Mouse (Mus musculus): ENCODE data around the gene Dyrk3. TPM values are rescaled to one million over a fixed set of nuclear protein-coding genes. Genes with fewer than 3 reads are reported as not detected.

Dyrk3 gene
- polyA plus RNA-seq, 1 experiment, result 0.78 TPM

DNA sequence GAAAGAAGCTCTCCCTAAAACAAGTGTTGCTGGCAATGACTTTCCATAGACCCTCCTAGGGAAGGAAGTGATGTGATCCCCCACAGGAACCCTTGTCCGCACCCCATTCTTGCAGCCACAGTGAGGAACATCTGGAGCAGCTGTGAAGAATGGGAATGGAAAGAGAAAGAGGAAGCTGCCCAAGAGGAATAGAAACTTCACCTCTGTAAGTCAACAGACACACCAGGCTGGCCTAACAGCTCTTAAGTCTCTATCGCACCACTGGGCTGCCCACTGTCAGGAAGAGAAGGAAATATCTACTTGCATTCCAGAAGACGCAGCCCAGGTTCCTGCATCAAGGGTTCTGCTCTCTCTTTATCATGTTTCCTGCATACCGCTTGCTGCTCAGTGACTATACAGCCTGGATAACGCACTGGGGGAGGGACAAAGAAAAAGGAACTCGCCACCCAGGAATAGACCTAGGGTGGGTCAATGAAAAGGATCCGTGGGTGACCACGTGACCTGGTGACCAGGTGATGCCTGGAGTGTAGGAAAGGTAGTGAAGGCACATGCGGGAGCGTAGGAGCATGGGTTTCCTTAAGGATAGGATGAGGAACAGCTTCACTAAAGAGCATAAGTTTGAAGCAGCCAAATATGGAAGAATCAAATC lies 34.2 kb downstream of the Dyrk3 start:
- Histone ChIP-seq H3K4me1 (replicated peaks; ENCODE audit: control insufficient read depth, insufficient read depth, low read length) (peaks cover 6% of the 10 kb centered on the region; the same call in 1 of the 2 replicates), H3K4me3 (ENCODE audit: control insufficient read depth, insufficient read depth, low read length) (no peak overlapping the region), H3K27me3 (ENCODE audit: control insufficient read depth, insufficient read depth, low read length) (no peaks in the 10 kb centered on the region), H3K36me3 (ENCODE audit: control insufficient read depth, insufficient read depth, low read length) (no peaks in the 10 kb centered on the region), H3K27ac (ENCODE audit: control insufficient read depth, insufficient read depth, low read length) (no peak overlapping the region)
- WGBS, result 43% methylated on average over 10 of the region's 10 CpGs
- no peak for DNase-seq
- no peak for TF ChIP-seq POLR2A (IDR thresholded peaks at IDR 0.05; ENCODE audit: control insufficient read depth, extremely low read depth, insufficient read depth, low read length, poor library complexity)
- TF ChIP-seq CTCF (IDR thresholded peaks at IDR 0.05; ENCODE audit: borderline replicate concordance, control insufficient read depth, extremely low read depth, insufficient read depth, low read length, poor library complexity), result no peak

DNA sequence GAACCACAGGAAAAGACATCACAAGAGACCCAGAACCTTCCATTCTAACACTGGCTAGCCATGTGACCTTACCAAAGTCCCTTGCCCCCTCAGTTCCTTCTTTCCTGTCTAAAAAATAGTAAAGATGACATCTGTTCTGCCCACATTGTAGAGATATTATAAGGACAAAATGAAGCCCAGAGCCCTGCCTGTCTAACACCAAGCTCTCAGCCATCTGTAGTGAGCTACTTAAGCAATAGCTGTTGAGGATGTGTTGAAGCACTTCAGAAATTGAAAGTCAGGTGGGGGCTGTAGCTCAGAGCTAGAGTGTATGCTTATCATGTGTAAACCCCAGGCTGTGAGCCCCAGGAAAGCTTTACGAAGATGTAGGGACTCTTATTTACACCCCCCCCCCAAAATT lies 37.3 kb downstream of the Dyrk3 start:
- DNase-seq, result no peak
- H3K36me3 ChIP-seq (ENCODE audit: control insufficient read depth, insufficient read depth, low read length), result no peaks in the 10 kb centered on the region
- 97% methylated on average over 1 of the region's 1 CpGs for WGBS
- no peaks in the 10 kb centered on the region for H3K27me3 ChIP-seq (ENCODE audit: control insufficient read depth, insufficient read depth, low read length)
- peaks cover 12% of the 10 kb centered on the region for H3K4me1 ChIP-seq (replicated peaks; ENCODE audit: control insufficient read depth, insufficient read depth, low read length)
- H3K27ac ChIP-seq (ENCODE audit: control insufficient read depth, insufficient read depth, low read length), result no peak overlapping the region
- TF ChIP-seq POLR2A (IDR thresholded peaks at IDR 0.05; ENCODE audit: control insufficient read depth, extremely low read depth, insufficient read depth, low read length, poor library complexity) (no peak), CTCF (IDR thresholded peaks at IDR 0.05; ENCODE audit: borderline replicate concordance, control insufficient read depth, extremely low read depth, insufficient read depth, low read length, poor library complexity) (no peak)
- H3K4me3 ChIP-seq (ENCODE audit: control insufficient read depth, insufficient read depth, low read length), result no peak overlapping the region

DNA sequence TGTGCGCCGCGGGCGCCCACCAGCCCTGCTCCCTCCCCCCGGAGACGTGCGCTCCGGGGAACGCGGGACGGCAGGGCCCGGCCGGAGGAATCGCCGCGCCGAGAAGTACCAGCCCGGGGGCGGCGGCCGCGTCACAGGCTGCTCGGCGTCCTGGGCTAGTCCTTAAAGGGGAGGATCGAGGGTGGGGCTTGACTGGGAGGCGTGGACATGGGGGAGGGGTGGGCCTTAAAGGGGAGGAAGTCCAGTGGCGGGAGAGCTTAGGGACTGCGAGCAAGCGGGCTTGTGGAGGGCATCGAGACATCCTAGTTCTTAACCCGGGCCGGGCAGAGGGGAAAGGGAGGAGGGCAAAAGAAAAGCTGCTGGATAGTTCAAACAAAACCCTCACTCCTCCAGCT lies 40.4 kb downstream of the Dyrk3 start, which contains the start of gene Mapkapk2:
Mapkapk2 (minus strand) TSS at position 127 of the 395 bp plus-strand sequence.
- DNase-seq, result peak; percentile 84
- no peak within 1 kb of the TSS for H3K27ac ChIP-seq (ENCODE audit: control insufficient read depth, insufficient read depth, low read length)
- TF ChIP-seq CTCF (IDR thresholded peaks at IDR 0.05; ENCODE audit: borderline replicate concordance, control insufficient read depth, extremely low read depth, insufficient read depth, low read length, poor library complexity) (no peak), POLR2A (IDR thresholded peaks at IDR 0.05; ENCODE audit: control insufficient read depth, extremely low read depth, insufficient read depth, low read length, poor library complexity) (peak; percentile 72)
- H3K4me3 ChIP-seq (ENCODE audit: control insufficient read depth, insufficient read depth, low read length), result peak within 1 kb of the TSS; percentile 84
- peaks cover 9% of the 10 kb centered on the region for H3K4me1 ChIP-seq (replicated peaks; ENCODE audit: control insufficient read depth, insufficient read depth, low read length)
- WGBS, result under 1% methylated on average over 31 of the region's 32 CpGs
- H3K27me3 ChIP-seq (ENCODE audit: control insufficient read depth, insufficient read depth, low read length), result no peaks in the 10 kb centered on the region
- no peaks in the 10 kb centered on the region for H3K36me3 ChIP-seq (ENCODE audit: control insufficient read depth, insufficient read depth, low read length)

DNA sequence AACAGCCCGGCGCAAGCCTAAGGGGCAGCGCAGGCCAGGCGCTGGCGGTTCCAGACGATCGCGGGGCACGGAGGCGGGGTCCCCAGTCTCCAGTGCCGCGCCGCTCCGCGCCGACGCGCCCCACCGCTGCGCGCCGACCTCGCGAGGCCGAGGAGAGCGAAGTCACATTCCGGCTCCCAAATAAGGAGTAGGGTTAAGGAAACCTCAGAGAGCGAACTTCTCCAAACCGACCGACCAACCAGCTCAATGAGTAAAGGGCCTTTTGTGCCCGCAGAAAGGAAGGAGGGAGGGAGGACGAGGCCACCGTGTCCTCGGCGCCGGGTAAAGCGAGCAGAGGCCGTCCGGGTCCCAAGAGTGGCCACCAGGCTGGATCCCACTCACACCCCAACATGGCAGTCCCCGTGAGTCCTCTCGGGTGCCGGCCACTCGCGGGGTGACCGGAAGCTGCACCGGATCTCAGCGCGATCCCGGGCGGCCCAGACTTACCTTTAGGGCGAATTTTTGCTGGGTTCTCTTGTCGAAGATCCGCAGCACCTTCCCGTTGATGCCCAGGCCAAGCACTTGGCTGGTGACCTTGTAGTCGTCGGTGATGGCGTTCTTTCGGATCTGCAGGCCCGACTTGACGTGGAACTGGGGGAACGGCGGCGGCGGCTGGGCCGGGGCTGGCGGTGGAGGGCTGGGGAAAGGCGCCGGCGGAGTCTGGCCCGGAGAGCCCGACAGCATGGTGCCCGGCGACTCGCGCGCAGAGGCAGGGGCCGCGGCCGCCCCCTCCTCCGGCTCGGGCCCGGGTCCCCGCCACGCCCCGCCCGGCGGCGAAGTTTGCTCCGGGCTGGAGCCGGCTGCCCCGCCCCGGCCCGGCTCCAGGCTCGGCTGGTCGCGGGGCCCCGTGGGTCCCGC lies 41.1 kb downstream of the Dyrk3 start:
- H3K4me1 ChIP-seq (replicated peaks; ENCODE audit: control insufficient read depth, insufficient read depth, low read length), result peaks cover 16% of the 10 kb centered on the region
- WGBS, result 1% methylated on average over 95 of the region's 98 CpGs
- H3K4me3 ChIP-seq (ENCODE audit: control insufficient read depth, insufficient read depth, low read length), result peak overlapping the region; percentile 84
- no peaks in the 10 kb centered on the region for H3K27me3 ChIP-seq (ENCODE audit: control insufficient read depth, insufficient read depth, low read length)
- no peaks in the 10 kb centered on the region for H3K36me3 ChIP-seq (ENCODE audit: control insufficient read depth, insufficient read depth, low read length)
- no peak for TF ChIP-seq POLR2A (IDR thresholded peaks at IDR 0.05; ENCODE audit: control insufficient read depth, extremely low read depth, insufficient read depth, low read length, poor library complexity)
- no peak for TF ChIP-seq CTCF (IDR thresholded peaks at IDR 0.05; ENCODE audit: borderline replicate concordance, control insufficient read depth, extremely low read depth, insufficient read depth, low read length, poor library complexity)
- peak; percentile 53 for DNase-seq
- H3K27ac ChIP-seq (ENCODE audit: control insufficient read depth, insufficient read depth, low read length), result no peak overlapping the region

DNA sequence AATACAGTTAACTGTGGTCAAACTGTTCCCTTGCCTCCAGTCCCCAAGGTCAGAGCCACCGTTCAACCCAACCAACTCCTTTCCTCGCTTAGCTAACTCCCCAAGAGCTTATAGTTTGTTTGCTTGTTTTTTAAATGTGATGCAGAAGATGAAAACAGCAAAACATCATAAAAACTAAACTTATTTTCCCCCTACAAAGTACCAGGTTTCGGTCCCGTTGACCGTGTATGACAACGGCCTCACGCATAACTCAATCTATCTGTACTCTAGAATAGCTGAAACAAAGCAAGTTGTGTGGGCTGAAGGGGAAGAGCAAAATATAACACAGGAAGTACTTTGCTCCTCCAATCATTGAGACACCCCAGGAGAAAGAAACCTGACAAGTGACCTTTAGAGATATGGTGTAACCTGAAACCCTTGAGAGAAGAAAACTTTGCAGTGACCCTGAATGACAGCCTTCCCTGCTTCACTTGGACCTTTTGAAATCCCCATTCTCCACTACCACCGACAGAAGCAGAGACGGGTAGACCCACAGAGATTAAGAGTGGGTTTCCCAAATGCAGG lies 41.9 kb downstream of the Dyrk3 start:
- no peak for DNase-seq
- 7% methylated on average over 9 of the region's 9 CpGs for WGBS
- Histone ChIP-seq H3K4me1 (replicated peaks; ENCODE audit: control insufficient read depth, insufficient read depth, low read length) (peaks cover 17% of the 10 kb centered on the region), H3K27me3 (ENCODE audit: control insufficient read depth, insufficient read depth, low read length) (no peaks in the 10 kb centered on the region), H3K4me3 (ENCODE audit: control insufficient read depth, insufficient read depth, low read length) (peak overlapping the region; percentile 84), H3K36me3 (ENCODE audit: control insufficient read depth, insufficient read depth, low read length) (no peaks in the 10 kb centered on the region), H3K27ac (ENCODE audit: control insufficient read depth, insufficient read depth, low read length) (peak overlapping the region; percentile 5; the same call in 1 of the 2 replicates)
- TF ChIP-seq POLR2A (IDR thresholded peaks at IDR 0.05; ENCODE audit: control insufficient read depth, extremely low read depth, insufficient read depth, low read length, poor library complexity) (no peak), CTCF (IDR thresholded peaks at IDR 0.05; ENCODE audit: borderline replicate concordance, control insufficient read depth, extremely low read depth, insufficient read depth, low read length, poor library complexity) (no peak)

DNA sequence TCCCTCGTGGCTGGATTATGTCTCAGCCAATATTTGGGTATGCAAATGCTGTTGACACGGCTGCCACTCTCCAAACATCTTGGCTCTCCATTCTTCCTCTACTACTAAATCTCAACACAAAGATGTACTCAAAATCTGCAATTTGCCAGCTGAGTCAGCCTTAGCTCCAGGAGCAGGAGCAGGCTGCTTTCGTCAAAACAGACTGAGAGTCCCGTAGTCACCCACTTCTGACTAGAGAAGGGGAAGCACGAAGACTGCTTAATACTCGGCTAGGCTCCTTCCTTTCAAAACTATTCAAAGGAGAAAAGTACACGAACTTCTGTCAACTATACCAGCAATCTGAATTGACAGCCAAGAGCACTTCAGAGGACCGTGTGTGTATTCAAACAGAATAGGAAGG lies 42.6 kb downstream of the Dyrk3 start:
- Histone ChIP-seq H3K4me1 (replicated peaks; ENCODE audit: control insufficient read depth, insufficient read depth, low read length) (peaks cover 18% of the 10 kb centered on the region), H3K4me3 (ENCODE audit: control insufficient read depth, insufficient read depth, low read length) (no peak overlapping the region), H3K27ac (ENCODE audit: control insufficient read depth, insufficient read depth, low read length) (no peak overlapping the region), H3K36me3 (ENCODE audit: control insufficient read depth, insufficient read depth, low read length) (no peaks in the 10 kb centered on the region), H3K27me3 (ENCODE audit: control insufficient read depth, insufficient read depth, low read length) (no peaks in the 10 kb centered on the region)
- TF ChIP-seq POLR2A (IDR thresholded peaks at IDR 0.05; ENCODE audit: control insufficient read depth, extremely low read depth, insufficient read depth, low read length, poor library complexity) (no peak), CTCF (IDR thresholded peaks at IDR 0.05; ENCODE audit: borderline replicate concordance, control insufficient read depth, extremely low read depth, insufficient read depth, low read length, poor library complexity) (no peak)
- WGBS, result 19% methylated on average over 8 of the region's 8 CpGs
- DNase-seq, result no peak
